Mouse (Mus musculus) heart, postnatal 0 days (tissue): ENCODE results near the gene Matn3.

Experiments used
- CTCF ChIP-seq: IDR thresholded peaks from 2 replicates; pipeline ENCODE4 v1.5.1; 2016; ENCODE audit warnings: antibody characterized with exemption, control low read depth, low read depth
- EP300 ChIP-seq: IDR thresholded peaks from 2 replicates; pipeline ENCODE4 v1.6.1; 2016; ENCODE audit warnings: antibody characterized with exemption, low read depth

- TF ChIP-seq EP300 (no peak), CTCF (no peak)
Measured at GRCm38 (mm10) chr12:9010311-9010710, 62.6 kb downstream of the Matn3 start.
